Mouse (Mus musculus) hindbrain, postnatal 0 days (tissue): ENCODE measurements at regions not wholly inside any gene's neighbourhood (a gene's known extent, or its start where the extent isn't known, plus 50 kb on each side); places are given as distances from the start of the nearest gene placed in this dataset.

ENCODE experiments used
- ATAC-seq: fragments of 200-750 bp; cut with Nextera tagmentation; 2 replicates; pipeline ENCODE4 v1.8.0; 2017; ENCODE audit warnings: mild to moderate bottlenecking, moderate TSS enrichment, moderate library complexity
- DNase-seq: peaks from one replicate; pipeline ENCODE4 v3.0.0-alpha.2; 2015; ENCODE audit warnings: low spot score
- H3K27ac ChIP-seq: fragments of 300-500 bp; sonication (generic); 2 replicates; pipeline ENCODE4 v1.5.1; 2014; ENCODE audit warnings: mild to moderate bottlenecking
- H3K27me3 ChIP-seq: fragments of 300-500 bp; sonication (generic); 2 replicates; pipeline ENCODE4 v1.6.1; 2014; ENCODE audit warnings: low read length, mixed read lengths; ENCODE audit not compliant: insufficient read depth
- H3K36me3 ChIP-seq: fragments of 300-500 bp; sonication (generic); 2 replicates; pipeline ENCODE4 v1.6.1; 2014; ENCODE audit warnings: low read length, mixed read lengths; ENCODE audit not compliant: insufficient read depth
- H3K4me1 ChIP-seq: fragments of 300-500 bp; sonication (generic); 2 replicates; pipeline ENCODE4 v1.6.1; 2014; ENCODE audit warnings: antibody characterized with exemption, low read length, mixed read lengths; ENCODE audit not compliant: insufficient read depth
- H3K4me2 ChIP-seq: fragments of 300-500 bp; sonication (generic); 2 replicates; pipeline ENCODE4 v1.6.1; 2014; ENCODE audit warnings: low read depth, mild to moderate bottlenecking, low read length, moderate library complexity, mixed read lengths
- H3K4me3 ChIP-seq: fragments of 300-500 bp; sonication (generic); 2 replicates; pipeline ENCODE4 v1.5.1; 2014; ENCODE audit warnings: low read length
- H3K9ac ChIP-seq: fragments of 300-500 bp; sonication (generic); replicated peaks from 2 replicates; pipeline ENCODE4 v1.6.1; 2014; ENCODE audit warnings: mild to moderate bottlenecking, low read length, moderate library complexity, mixed read lengths
- H3K9me3 ChIP-seq: fragments of 300-500 bp; sonication (generic); 2 replicates; pipeline ENCODE4 v1.6.1; 2016; ENCODE audit warnings: low read length, mixed read lengths
- CTCF ChIP-seq: IDR thresholded peaks from 2 replicates; pipeline ENCODE4 v1.5.1; 2016; ENCODE audit warnings: antibody characterized with exemption, control low read depth, low read depth
- WGBS: fragments of 180-500 bp; shearing (Covaris S2); extraction: QIAGEN DNeasy Blood & Tissue Kit; methylation state at CpG from one replicate; pipeline ENCODE4 v1.1.7; 2014; 5-methylcytosine and 5-hydroxymethylcytosine counted together

- Histone ChIP-seq H3K4me1 (no peaks in the 10 kb centered on the region), H3K36me3 (no peaks in the 10 kb centered on the region), H3K4me2 (no peak overlapping the region), H3K9me3 (no peaks in the 10 kb centered on the region), H3K27me3 (no peaks in the 10 kb centered on the region), H3K9ac (no peak overlapping the region), H3K4me3 (no peak overlapping the region), H3K27ac (no peak overlapping the region)
- ATAC-seq (no peak), DNase-seq (no peak)
- TF ChIP-seq CTCF, result no peak
- WGBS, result 90% methylated on average over 5 of the region's 5 CpGs
Observed at GRCm38 (mm10) chr15:51627463-51627862, 2257.2 kb upstream of the Gm7489 start.

GRCm38 (mm10) chr15:51628518-51628917 lies 2256.2 kb upstream of the Gm7489 start:
- Histone ChIP-seq H3K4me1 (no peaks in the 10 kb centered on the region), H3K9ac (no peak overlapping the region), H3K36me3 (no peaks in the 10 kb centered on the region), H3K9me3 (no peaks in the 10 kb centered on the region), H3K27ac (no peak overlapping the region), H3K4me3 (no peak overlapping the region), H3K27me3 (no peaks in the 10 kb centered on the region), H3K4me2 (no peak overlapping the region)
- WGBS, result 49% methylated on average over 4 of the region's 4 CpGs
- ATAC-seq (no peak), DNase-seq (no peak)
- no peak for TF ChIP-seq CTCF

- no peak for TF ChIP-seq CTCF
- DNase-seq (no peak), ATAC-seq (no peak)
- no peak overlapping the region for H3K9ac ChIP-seq
- no peak overlapping the region for H3K27ac ChIP-seq
- H3K9me3 ChIP-seq, result no peaks in the 10 kb centered on the region
- no peaks in the 10 kb centered on the region for H3K36me3 ChIP-seq
- no peaks in the 10 kb centered on the region for H3K27me3 ChIP-seq
- H3K4me2 ChIP-seq, result no peak overlapping the region
- no peak overlapping the region for H3K4me3 ChIP-seq
- 56% methylated on average over 10 of the region's 10 CpGs for WGBS
- 0 out of 2 replicates have a peak, but pooled peaks cover 6% of the 10 kb centered on the region for H3K4me1 ChIP-seq
Observed at GRCm38 (mm10) chr15:51631881-51632280, 2252.8 kb upstream of the Gm7489 start.

GRCm38 (mm10) chr15:51633068-51633467 lies 2251.6 kb upstream of the Gm7489 start:
- TF ChIP-seq CTCF, result no peak
- no peaks in the 10 kb centered on the region for H3K9me3 ChIP-seq
- no peak overlapping the region for H3K4me3 ChIP-seq
- no peak for ATAC-seq
- 87% methylated on average over 6 of the region's 6 CpGs for WGBS
- no peak for DNase-seq
- H3K4me1 ChIP-seq, result 0 out of 2 replicates have a peak, but pooled peaks cover 6% of the 10 kb centered on the region
- no peaks in the 10 kb centered on the region for H3K27me3 ChIP-seq
- H3K36me3 ChIP-seq, result no peaks in the 10 kb centered on the region
- H3K9ac ChIP-seq, result no peak overlapping the region
- H3K27ac ChIP-seq, result no peak overlapping the region
- no peak overlapping the region for H3K4me2 ChIP-seq

- H3K4me2 ChIP-seq, result peak overlapping the region; percentile 43
- H3K9ac ChIP-seq, result no peak overlapping the region
- 0 out of 2 replicates have a peak, but pooled peaks have one; percentile 7 for ATAC-seq
- TF ChIP-seq CTCF, result no peak
- no peaks in the 10 kb centered on the region for H3K27me3 ChIP-seq
- 21% methylated on average over 7 of the region's 7 CpGs for WGBS
- no peaks in the 10 kb centered on the region for H3K9me3 ChIP-seq
- no peaks in the 10 kb centered on the region for H3K36me3 ChIP-seq
- H3K27ac ChIP-seq, result no peak overlapping the region
- DNase-seq, result no peak
- peak overlapping the region; percentile 23 for H3K4me3 ChIP-seq
- H3K4me1 ChIP-seq, result 0 out of 2 replicates have a peak, but pooled peaks cover 6% of the 10 kb centered on the region
Observed at GRCm38 (mm10) chr15:51634726-51635125, 2250.0 kb upstream of the Gm7489 start.

- 32% methylated on average over 21 of the region's 21 CpGs for WGBS
- no peaks in the 10 kb centered on the region for H3K27me3 ChIP-seq
- H3K27ac ChIP-seq, result no peak overlapping the region
Observed at GRCm38 (mm10) chr15:51635129-51635920, 2249.4 kb upstream of the Gm7489 start.

GRCm38 (mm10) chr15:51637570-51637969 lies 2247.1 kb upstream of the Gm7489 start:
- no peak for TF ChIP-seq CTCF
- no peaks in the 10 kb centered on the region for H3K36me3 ChIP-seq

More at GRCm38 (mm10) chr15:51635129-51635920, 2249.4 kb upstream of the Gm7489 start:
- ATAC-seq (0 out of 2 replicates have a peak, but pooled peaks have one; percentile 35), DNase-seq (peak; percentile 51)
- 0 out of 2 replicates have a peak, but pooled peaks cover 6% of the 10 kb centered on the region for H3K4me1 ChIP-seq
- H3K9ac ChIP-seq, result 0 out of 2 replicates have a peak overlapping the region, but pooled peaks have one; percentile 5
- peak overlapping the region; percentile 43 for H3K4me2 ChIP-seq
- peak overlapping the region; percentile 23 for H3K4me3 ChIP-seq
- H3K36me3 ChIP-seq, result no peaks in the 10 kb centered on the region
- no peaks in the 10 kb centered on the region for H3K9me3 ChIP-seq
- no peak for TF ChIP-seq CTCF

More at GRCm38 (mm10) chr15:51637570-51637969, 2247.1 kb upstream of the Gm7489 start:
- Histone ChIP-seq H3K9me3 (no peaks in the 10 kb centered on the region), H3K4me3 (no peak overlapping the region), H3K4me2 (no peak overlapping the region), H3K27ac (no peak overlapping the region), H3K9ac (no peak overlapping the region), H3K4me1 (0 out of 2 replicates have a peak, but pooled peaks cover 6% of the 10 kb centered on the region), H3K27me3 (no peaks in the 10 kb centered on the region)
- DNase-seq, result no peak
- WGBS, result 100% methylated on average over 1 of the region's 1 CpGs
- no peak for ATAC-seq
